Mouse (Mus musculus): ENCODE measurements at regions not wholly inside any gene's neighbourhood (a gene's known extent, or its start where the extent isn't known, plus 50 kb on each side); places are given as distances from the start of the nearest gene placed in this dataset.
A peak's percentile ranks its signal among the peaks of the same experiment; 100 is the strongest.

- Histone ChIP-seq H3K36me3 (no peaks in the 10 kb centered on the region), H3K4me3 (no peak overlapping the region), H3K4me2 (no peak overlapping the region), H3K27me3 (no peaks in the 10 kb centered on the region), H3K9me3 (no peaks in the 10 kb centered on the region), H3K27ac (no peak overlapping the region), H3K9ac (no peak overlapping the region), H3K4me1 (no peaks in the 10 kb centered on the region)
- ATAC-seq (ENCODE audit: borderline replicate concordance, extremely low read depth, low FRiP score, low TSS enrichment): no peak
These were observed 885.0 kb downstream of the Epha4 start for GRCm38 (mm10) chr1:76629861-76630260.

DNA sequence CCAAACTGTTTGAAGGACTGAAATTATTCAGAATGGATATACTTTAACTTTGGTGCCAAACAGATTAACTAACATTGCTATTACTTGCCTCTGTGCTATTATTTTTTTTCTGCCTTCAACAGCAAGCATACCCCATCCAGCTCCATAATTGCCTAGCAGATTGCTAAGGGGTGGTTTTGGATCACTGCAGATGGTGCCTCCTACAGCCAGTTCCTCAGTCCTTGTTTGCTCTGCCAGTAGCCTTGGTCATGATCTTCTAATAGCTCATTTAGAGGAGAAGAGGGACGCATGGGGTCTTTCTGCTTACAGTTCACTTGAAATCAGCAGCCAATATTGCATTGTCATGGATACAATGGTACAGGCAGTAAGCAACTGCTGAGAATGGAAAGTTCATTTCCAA is 880.8 kb downstream of the Epha4 start:
- Histone ChIP-seq H3K9ac (no peak overlapping the region), H3K27me3 (no peaks in the 10 kb centered on the region), H3K9me3 (no peaks in the 10 kb centered on the region), H3K4me1 (no peaks in the 10 kb centered on the region), H3K27ac (no peak overlapping the region), H3K4me3 (no peak overlapping the region), H3K4me2 (no peak overlapping the region), H3K36me3 (no peaks in the 10 kb centered on the region)
- no peak for ATAC-seq (ENCODE audit: borderline replicate concordance, extremely low read depth, low FRiP score, low TSS enrichment)
- WGBS: 80% methylated on average over 1 of the region's 1 CpGs

DNA sequence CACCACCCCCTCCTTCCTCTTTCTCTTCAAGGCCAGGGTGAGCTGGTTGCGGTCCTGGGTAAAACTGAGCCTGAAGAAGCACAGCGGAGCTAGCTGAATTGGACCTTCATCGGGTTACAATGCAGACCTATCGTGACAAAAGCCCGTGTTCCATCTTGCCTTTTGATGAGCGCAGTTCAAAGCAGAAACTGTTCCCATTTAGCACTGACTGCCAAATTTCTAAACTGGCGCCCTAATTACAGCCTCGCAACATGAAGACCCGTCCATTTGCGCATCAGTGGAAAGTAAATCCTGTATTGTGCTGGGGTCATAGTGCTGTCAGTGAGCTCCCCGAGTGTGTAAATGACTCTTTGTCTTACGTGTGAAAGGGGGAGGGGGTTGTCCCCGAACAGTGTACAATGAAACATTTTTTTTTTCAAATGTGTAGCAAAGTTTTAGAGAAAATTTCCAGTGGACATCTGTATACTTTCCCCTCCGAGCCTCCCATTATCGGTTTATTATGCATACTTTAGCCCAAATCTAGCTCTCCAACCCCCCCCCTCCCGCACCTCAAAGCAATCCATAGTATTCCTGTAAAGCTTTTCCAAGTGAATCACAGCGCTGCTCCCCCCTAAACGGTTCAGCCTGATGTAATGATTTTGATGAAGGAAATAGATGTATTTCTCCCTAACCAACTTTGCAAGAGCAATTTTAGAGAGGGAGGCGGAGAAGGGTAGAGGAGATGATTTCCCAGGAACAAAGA is 877.4 kb downstream of the Epha4 start:
- Histone ChIP-seq H3K4me3 (no peak overlapping the region), H3K27me3 (no peaks in the 10 kb centered on the region), H3K27ac (no peak overlapping the region), H3K9me3 (no peaks in the 10 kb centered on the region), H3K36me3 (no peaks in the 10 kb centered on the region), H3K9ac (no peak overlapping the region), H3K4me2 (no peak overlapping the region), H3K4me1 (no peaks in the 10 kb centered on the region)
- 82% methylated on average over 19 of the region's 19 CpGs for WGBS
- ATAC-seq (ENCODE audit: borderline replicate concordance, extremely low read depth, low FRiP score, low TSS enrichment): no peak

- 66% methylated on average over 5 of the region's 5 CpGs for WGBS
- Histone ChIP-seq H3K4me1 (no peaks in the 10 kb centered on the region), H3K27ac (no peak overlapping the region), H3K9me3 (no peaks in the 10 kb centered on the region), H3K4me2 (no peak overlapping the region), H3K27me3 (no peaks in the 10 kb centered on the region), H3K9ac (no peak overlapping the region), H3K36me3 (no peaks in the 10 kb centered on the region), H3K4me3 (no peak overlapping the region)
- no peak for ATAC-seq (ENCODE audit: borderline replicate concordance, extremely low read depth, low FRiP score, low TSS enrichment)
These were observed 876.9 kb downstream of the Epha4 start for GRCm38 (mm10) chr1:76638010-76638400.

- H3K9ac ChIP-seq: no peak overlapping the region
- no peak overlapping the region for H3K27ac ChIP-seq
- H3K9me3 ChIP-seq: no peaks in the 10 kb centered on the region
- no peak overlapping the region for H3K4me2 ChIP-seq
- 63% methylated on average over 3 of the region's 3 CpGs for WGBS
- no peak for ATAC-seq (ENCODE audit: borderline replicate concordance, extremely low read depth, low FRiP score, low TSS enrichment)
- no peaks in the 10 kb centered on the region for H3K4me1 ChIP-seq
- no peak overlapping the region for H3K4me3 ChIP-seq
- H3K36me3 ChIP-seq: no peaks in the 10 kb centered on the region
- H3K27me3 ChIP-seq: no peaks in the 10 kb centered on the region
These were observed 873.6 kb downstream of the Epha4 start for GRCm38 (mm10) chr1:76641181-76641711.

GRCm38 (mm10) chr1:76642703-76643102 is 872.2 kb downstream of the Epha4 start:
- H3K9ac ChIP-seq: no peak overlapping the region
- no peak overlapping the region for H3K27ac ChIP-seq
- H3K4me2 ChIP-seq: no peak overlapping the region
- no peaks in the 10 kb centered on the region for H3K4me1 ChIP-seq
- no peaks in the 10 kb centered on the region for H3K27me3 ChIP-seq
- H3K9me3 ChIP-seq: no peaks in the 10 kb centered on the region
- 74% methylated on average over 6 of the region's 6 CpGs for WGBS
- H3K4me3 ChIP-seq: no peak overlapping the region
- no peaks in the 10 kb centered on the region for H3K36me3 ChIP-seq
- ATAC-seq (ENCODE audit: borderline replicate concordance, extremely low read depth, low FRiP score, low TSS enrichment): no peak

GRCm38 (mm10) chr1:76644895-76645294 is 870.0 kb downstream of the Epha4 start:
- Histone ChIP-seq H3K4me2 (no peak overlapping the region), H3K4me1 (no peaks in the 10 kb centered on the region), H3K9ac (no peak overlapping the region), H3K36me3 (no peaks in the 10 kb centered on the region), H3K27ac (no peak overlapping the region), H3K27me3 (no peaks in the 10 kb centered on the region), H3K9me3 (no peaks in the 10 kb centered on the region), H3K4me3 (no peak overlapping the region)
- ATAC-seq (ENCODE audit: borderline replicate concordance, extremely low read depth, low FRiP score, low TSS enrichment): no peak
- WGBS: 27% methylated on average over 3 of the region's 3 CpGs

- no peak for ATAC-seq (ENCODE audit: borderline replicate concordance, extremely low read depth, low FRiP score, low TSS enrichment)
- no peak overlapping the region for H3K4me2 ChIP-seq
- no peak overlapping the region for H3K27ac ChIP-seq
- WGBS: 53% methylated on average over 1 of the region's 1 CpGs
- no peaks in the 10 kb centered on the region for H3K36me3 ChIP-seq
- H3K4me3 ChIP-seq: no peak overlapping the region
- no peaks in the 10 kb centered on the region for H3K4me1 ChIP-seq
- no peak overlapping the region for H3K9ac ChIP-seq
- no peaks in the 10 kb centered on the region for H3K9me3 ChIP-seq
- H3K27me3 ChIP-seq: no peaks in the 10 kb centered on the region
These were observed 860.1 kb downstream of the Epha4 start for GRCm38 (mm10) chr1:76654826-76655225.

- H3K9me3 ChIP-seq: no peaks in the 10 kb centered on the region
- no peak overlapping the region for H3K27ac ChIP-seq
- no peaks in the 10 kb centered on the region for H3K27me3 ChIP-seq
- ATAC-seq (ENCODE audit: borderline replicate concordance, extremely low read depth, low FRiP score, low TSS enrichment): peak; percentile 76
- no peak overlapping the region for H3K4me3 ChIP-seq
- no peak overlapping the region for H3K4me2 ChIP-seq
- no peaks in the 10 kb centered on the region for H3K36me3 ChIP-seq
- 36% methylated on average over 4 of the region's 4 CpGs for WGBS
- no peak overlapping the region for H3K9ac ChIP-seq
- no peaks in the 10 kb centered on the region for H3K4me1 ChIP-seq
These were observed 856.7 kb downstream of the Epha4 start for GRCm38 (mm10) chr1:76658228-76658627.

DNA sequence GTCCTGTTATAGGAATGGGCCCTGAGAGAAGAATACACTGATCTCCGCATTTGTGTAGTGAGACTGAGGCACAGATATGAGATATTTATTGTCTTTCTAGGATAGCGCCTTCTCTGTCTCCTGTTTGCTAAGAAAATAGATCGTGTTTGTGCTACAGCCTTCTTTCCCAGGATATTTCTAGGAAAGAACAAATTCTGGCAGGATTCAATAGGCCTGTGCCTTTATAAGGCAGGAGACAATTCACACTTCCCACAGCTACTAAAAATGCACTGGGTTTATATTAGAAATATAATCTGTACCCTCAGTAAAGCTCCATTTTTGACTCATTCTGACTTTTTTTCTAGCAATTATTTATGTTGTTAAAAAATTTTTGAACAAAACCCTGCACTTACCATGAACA is 854.7 kb downstream of the Epha4 start:
- H3K36me3 ChIP-seq: no peaks in the 10 kb centered on the region
- no peaks in the 10 kb centered on the region for H3K9me3 ChIP-seq
- no peak overlapping the region for H3K9ac ChIP-seq
- 82% methylated on average over 3 of the region's 3 CpGs for WGBS
- H3K4me3 ChIP-seq: no peak overlapping the region
- no peaks in the 10 kb centered on the region for H3K27me3 ChIP-seq
- no peaks in the 10 kb centered on the region for H3K4me1 ChIP-seq
- H3K4me2 ChIP-seq: no peak overlapping the region
- ATAC-seq (ENCODE audit: borderline replicate concordance, extremely low read depth, low FRiP score, low TSS enrichment): no peak
- H3K27ac ChIP-seq: no peak overlapping the region

GRCm38 (mm10) chr1:76664381-76664780 is 850.5 kb downstream of the Epha4 start:
- no peak overlapping the region for H3K4me3 ChIP-seq
- no peak for ATAC-seq (ENCODE audit: borderline replicate concordance, extremely low read depth, low FRiP score, low TSS enrichment)
- WGBS: 71% methylated on average over 4 of the region's 4 CpGs
- no peaks in the 10 kb centered on the region for H3K4me1 ChIP-seq
- H3K4me2 ChIP-seq: no peak overlapping the region
- H3K27me3 ChIP-seq: no peaks in the 10 kb centered on the region
- H3K27ac ChIP-seq: no peak overlapping the region
- no peak overlapping the region for H3K9ac ChIP-seq
- no peaks in the 10 kb centered on the region for H3K36me3 ChIP-seq
- H3K9me3 ChIP-seq: no peaks in the 10 kb centered on the region

- Histone ChIP-seq H3K36me3 (no peaks in the 10 kb centered on the region), H3K4me3 (no peak overlapping the region), H3K9me3 (no peaks in the 10 kb centered on the region), H3K27me3 (no peaks in the 10 kb centered on the region), H3K4me1 (no peaks in the 10 kb centered on the region), H3K27ac (no peak overlapping the region), H3K9ac (no peak overlapping the region), H3K4me2 (no peak overlapping the region)
- no peak for ATAC-seq (ENCODE audit: borderline replicate concordance, extremely low read depth, low FRiP score, low TSS enrichment)
- WGBS: 55% methylated on average over 6 of the region's 6 CpGs
These were observed 838.1 kb downstream of the Epha4 start for GRCm38 (mm10) chr1:76676836-76677235.

DNA sequence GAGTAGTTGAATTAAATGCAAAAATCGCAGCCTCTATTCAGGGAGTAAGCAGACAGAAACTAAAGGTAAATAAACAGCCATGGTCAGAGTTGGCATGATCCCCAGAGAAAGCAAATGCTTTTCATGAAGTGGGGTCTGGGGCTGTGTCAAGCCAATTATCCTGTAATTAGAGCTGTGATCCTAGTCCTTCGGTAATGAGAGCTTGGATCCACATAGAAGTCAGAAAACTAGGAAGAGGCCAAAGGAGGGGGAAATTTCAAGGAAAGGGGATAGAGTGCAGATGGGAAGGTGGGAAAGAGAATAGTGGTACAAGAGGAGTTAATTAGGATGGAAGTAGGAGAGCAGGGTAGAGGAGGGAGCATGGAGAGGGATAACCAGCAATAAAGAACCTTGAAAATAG is 809.3 kb downstream of the Epha4 start:
- Histone ChIP-seq H3K27me3 (no peaks in the 10 kb centered on the region), H3K4me2 (no peak overlapping the region), H3K27ac (no peak overlapping the region), H3K4me3 (no peak overlapping the region), H3K9ac (no peak overlapping the region), H3K36me3 (no peaks in the 10 kb centered on the region), H3K9me3 (no peaks in the 10 kb centered on the region), H3K4me1 (no peaks in the 10 kb centered on the region)
- WGBS: 65% methylated on average over 2 of the region's 2 CpGs
- ATAC-seq (ENCODE audit: borderline replicate concordance, extremely low read depth, low FRiP score, low TSS enrichment): no peak

All from lung, embryonic 15.5 days (tissue).